ENCODE assay signal across 15 mouse cellular contexts in genomic region chr9:43234496-43234895, GRCm38 (mm10). TPM values are rescaled to one million over a fixed set of nuclear protein-coding genes. Genes with fewer than 3 reads are reported as not detected.
DNase-seq lines count a peak whose midpoint lies in the region; ATAC-seq and TF ChIP-seq lines count a peak whose summit lies in the region.
"Had no signal": no experiment of that assay in that cellular context is flagged by ENCODE, and none has a peak within 500 bp of the region (broad histone marks: within the 10 kb centered on the region; RNA-seq: fewer than 3 reads in every experiment).

No protein-coding gene starts in this region.

- peak; percentile 70 for ATAC-seq in heart, embryonic 11.5 days (replicated peaks; ENCODE audit: insufficient number of reproducible peaks, low FRiP score, low TSS enrichment)
- ATAC-seq in heart, postnatal 0 days (ENCODE audit: insufficient read depth, low read depth) = no peak
- peak; percentile 58; the same call in 1 of the 2 replicates for ATAC-seq in stomach, embryonic 15.5 days (ENCODE audit: insufficient read depth, low FRiP score, low read depth)
- ATAC-seq in hindbrain, embryonic 14.5 days (ENCODE audit: low FRiP score) = no peak
- ATAC-seq: forebrain, postnatal 0 days; intestine, embryonic 16.5 days had no signal

- H3K4me3 ChIP-seq in heart, embryonic 11.5 days (ENCODE audit: low read depth, low read length) = no peak overlapping the region
- H3K4me3 ChIP-seq in heart, postnatal 0 days (ENCODE audit: low read depth, low read length) = no peak overlapping the region
- H3K4me3 ChIP-seq in stomach, embryonic 15.5 days (replicated peaks) = no peak overlapping the region
- H3K4me3 ChIP-seq in hindbrain, embryonic 14.5 days (replicated peaks; ENCODE audit: low read length) = no peak overlapping the region
- H3K4me3 ChIP-seq: limb, embryonic 12.5 days; myocyte had no signal

- no peaks in the 10 kb centered on the region; the same call in 1 of the 2 replicates for H3K36me3 ChIP-seq in heart, embryonic 11.5 days (ENCODE audit: control insufficient read depth, insufficient read depth, low read length)
- H3K36me3 ChIP-seq in heart, postnatal 0 days (replicated peaks; ENCODE audit: control insufficient read depth, insufficient read depth, low read length) = no peaks in the 10 kb centered on the region
- H3K36me3 ChIP-seq in stomach, embryonic 15.5 days = no peaks in the 10 kb centered on the region
- H3K36me3 ChIP-seq in hindbrain, embryonic 14.5 days (replicated peaks; ENCODE audit: control insufficient read depth, insufficient read depth) = no peaks in the 10 kb centered on the region

- H3K4me1 ChIP-seq in heart, embryonic 11.5 days (ENCODE audit: control insufficient read depth, insufficient read depth, low read length) = peaks cover 79% of the 10 kb centered on the region
- H3K4me1 ChIP-seq in heart, postnatal 0 days (ENCODE audit: control insufficient read depth, insufficient read depth) = peaks cover 26% of the 10 kb centered on the region
- peaks cover 67% of the 10 kb centered on the region for H3K4me1 ChIP-seq in stomach, embryonic 15.5 days
- no peaks in the 10 kb centered on the region; the same call in 1 of the 2 replicates for H3K4me1 ChIP-seq in hindbrain, embryonic 14.5 days (replicated peaks; ENCODE audit: control insufficient read depth, insufficient read depth, low read length)

- H3K9me3 ChIP-seq in heart, embryonic 11.5 days (replicated peaks; ENCODE audit: control insufficient read depth, low read length) = no peaks in the 10 kb centered on the region
- no peaks in the 10 kb centered on the region for H3K9me3 ChIP-seq in heart, postnatal 0 days (replicated peaks; ENCODE audit: control insufficient read depth, low read length)
- H3K9me3 ChIP-seq in stomach, embryonic 15.5 days = no peaks in the 10 kb centered on the region
- no peaks in the 10 kb centered on the region for H3K9me3 ChIP-seq in hindbrain, embryonic 14.5 days (ENCODE audit: control insufficient read depth, low read length)
- H3K9me3 ChIP-seq: limb, embryonic 12.5 days had no signal

- H3K27me3 ChIP-seq in heart, embryonic 11.5 days (ENCODE audit: control insufficient read depth, insufficient read depth, low read length) = no peaks in the 10 kb centered on the region
- no peaks in the 10 kb centered on the region for H3K27me3 ChIP-seq in heart, postnatal 0 days (ENCODE audit: control insufficient read depth, insufficient read depth, low read length)
- no peaks in the 10 kb centered on the region for H3K27me3 ChIP-seq in stomach, embryonic 15.5 days (replicated peaks)
- peaks cover 28% of the 10 kb centered on the region for H3K27me3 ChIP-seq in hindbrain, embryonic 14.5 days (ENCODE audit: control insufficient read depth, insufficient read depth, low read length)
- H3K27me3 ChIP-seq: limb, embryonic 12.5 days had no signal

- WGBS in heart, embryonic 11.5 days (ENCODE audit: insufficient replicate concordance) = 12% methylated on average over 5 of the region's 5 CpGs
- WGBS in heart, postnatal 0 days = 20% methylated on average over 5 of the region's 5 CpGs
- 50% methylated on average over 5 of the region's 5 CpGs for WGBS in stomach, embryonic 15.5 days
- WGBS in hindbrain, embryonic 14.5 days = 88% methylated on average over 5 of the region's 5 CpGs

- no peak for TF ChIP-seq EP300 in heart, postnatal 0 days (IDR thresholded peaks at IDR 0.05; ENCODE audit: low read depth)

- H3K9ac ChIP-seq in heart, embryonic 11.5 days (ENCODE audit: low read depth, low read length) = no peak overlapping the region
- H3K9ac ChIP-seq in heart, postnatal 0 days (replicated peaks; ENCODE audit: low read depth, low read length) = no peak overlapping the region
- H3K9ac ChIP-seq in stomach, embryonic 15.5 days = no peak overlapping the region
- no peak overlapping the region for H3K9ac ChIP-seq in hindbrain, embryonic 14.5 days
- H3K9ac ChIP-seq: forebrain, postnatal 0 days; limb, embryonic 12.5 days had no signal

- no peak for TF ChIP-seq CTCF in heart, postnatal 0 days (IDR thresholded peaks at IDR 0.05; ENCODE audit: low read depth)

- peak overlapping the region; percentile 50 for H3K27ac ChIP-seq in heart, embryonic 11.5 days (ENCODE audit: low read depth, low read length)
- no peak overlapping the region for H3K27ac ChIP-seq in heart, postnatal 0 days (ENCODE audit: low read depth)
- H3K27ac ChIP-seq in stomach, embryonic 15.5 days = no peak overlapping the region
- no peak overlapping the region for H3K27ac ChIP-seq in hindbrain, embryonic 14.5 days
- H3K27ac ChIP-seq: limb, embryonic 12.5 days; macrophage had no signal

- H3K4me2 ChIP-seq in heart, embryonic 11.5 days = peak overlapping the region; percentile 39
- no peak overlapping the region for H3K4me2 ChIP-seq in heart, postnatal 0 days (ENCODE audit: low read depth, low read length)
- H3K4me2 ChIP-seq in stomach, embryonic 15.5 days = no peak overlapping the region
- H3K4me2 ChIP-seq in hindbrain, embryonic 14.5 days (replicated peaks) = no peak overlapping the region
- H3K4me2 ChIP-seq: limb, embryonic 12.5 days had no signal

- no peak for DNase-seq in heart, adult 9 months (ENCODE audit: low spot score in 2 of 2)
- DNase-seq in spleen, postnatal 36 days (ENCODE audit: low spot score in 2 of 2) = peak; percentile 26 to 34
- no peak for DNase-seq in spleen, adult 18-20 months
- DNase-seq in heart, postnatal 0 days (ENCODE audit: low spot score) = peak; percentile 36
- DNase-seq in thymus, postnatal 36 days = no peak
- DNase-seq in hindbrain, embryonic 14.5 days (ENCODE audit: low spot score) = no peak
- DNase-seq: forebrain, postnatal 0 days; thymus, postnatal 25 days had no signal

RNA-seq across cellular contexts. Expression of gene Oaf, which starts 5.2 kb away (rescaled TPM):
- polyA plus RNA-seq in heart, embryonic 11.5 days (2014; fragmentation: Nextera tagmentation; extraction: Ambion mirVana) = 37.8 and 41.1 TPM in 2 replicates
- total RNA-seq in heart, postnatal 0 days (2014; rRNA removed; ENCODE audit: low replicate concordance) = 15.6 and 26.6 TPM in 2 replicates
- polyA plus RNA-seq in heart, postnatal 0 days (2015; fragmentation: Nextera tagmentation; extraction: Ambion mirVana) = 20.7 and 22.4 TPM in 2 replicates
- polyA plus RNA-seq in stomach, embryonic 15.5 days (2015; fragmentation: Nextera tagmentation; extraction: Ambion mirVana) = 60.6 and 65.7 TPM in 2 replicates
- polyA plus RNA-seq in hindbrain, embryonic 14.5 days (2014; fragmentation: Nextera tagmentation; extraction: Ambion mirVana) = 7.9 and 9.6 TPM in 2 replicates
- total RNA-seq: CH12.LX had no signal

RNA-seq across cellular contexts. Expression of gene Pou2f3, which starts 24.3 kb away (rescaled TPM):
- not detected in 2 replicates for polyA plus RNA-seq in heart, embryonic 11.5 days (2014; fragmentation: Nextera tagmentation; extraction: Ambion mirVana)
- not detected in 2 replicates for total RNA-seq in heart, postnatal 0 days (2014; rRNA removed; ENCODE audit: low replicate concordance)
- polyA plus RNA-seq in heart, postnatal 0 days (2015; fragmentation: Nextera tagmentation; extraction: Ambion mirVana) = 0.08 and 0.10 TPM in 2 replicates
- 0.54 and 0.68 TPM in 2 replicates for polyA plus RNA-seq in stomach, embryonic 15.5 days (2015; fragmentation: Nextera tagmentation; extraction: Ambion mirVana)
- polyA plus RNA-seq in hindbrain, embryonic 14.5 days (2014; fragmentation: Nextera tagmentation; extraction: Ambion mirVana) = not detected in 2 replicates
- total RNA-seq: forebrain, postnatal 0 days had no signal
- polyA plus RNA-seq: forebrain, postnatal 0 days; limb, embryonic 12.5 days; macrophage; myocyte had no signal

Comparison
In these comparisons a context has a peak if more than half of its experiments do, and no peak if none do; other contexts are left out.
1. ATAC-seq: peak in heart, embryonic 11.5 days (single experiment) and stomach, embryonic 15.5 days (single experiment); none in heart, postnatal 0 days (single experiment) and hindbrain, embryonic 14.5 days (single experiment).
2. DNase-seq: peak in spleen, postnatal 36 days (2 of 2) and heart, postnatal 0 days (single experiment); none in heart, adult 9 months (0 of 2), spleen, adult 18-20 months (0 of 2), thymus, postnatal 36 days (0 of 2) and hindbrain, embryonic 14.5 days (single experiment).